Mouse (Mus musculus): ENCODE measurements around the gene Itgb4.

GRCm38 (mm10) chr11:115964977-115965604 lies 9.4 kb upstream of the Itgb4 start:
- TF ChIP-seq POLR2AphosphoS2 (IDR thresholded peaks at IDR 0.05; ENCODE audit: insufficient read length, low read depth) (no peak), MAX (IDR thresholded peaks at IDR 0.05; ENCODE audit: low read depth) (no peak), TCF3 (IDR thresholded peaks at IDR 0.05; ENCODE audit: insufficient read length, low read depth) (no peak)

Measured in myocyte (in vitro differentiated cells).